Mouse (Mus musculus) brain, embryonic 14.5 days (tissue): Measurements from ENCODE around the gene 1700015F17Rik. TPM values are rescaled to one million over a fixed set of nuclear protein-coding genes. Genes with fewer than 3 reads are reported as not detected.

Experiments used
- DNase-seq: peaks from one replicate; pipeline ENCODE4 v3.0.0-alpha.2; 2011; ENCODE audit warnings: low read depth
- CTCF ChIP-seq: fragments of 200-500 bp; IDR thresholded peaks from 2 replicates; pipeline ENCODE4 v1.5.1; 2012; ENCODE audit warnings: inconsistent platforms, mild to moderate bottlenecking, moderate library complexity, borderline replicate concordance; ENCODE audit not compliant: insufficient read depth, insufficient read length; ENCODE audit errors: extremely low read depth
- POLR2A ChIP-seq: fragments of 200-500 bp; IDR thresholded peaks from 2 replicates; pipeline ENCODE4 v1.6.1; 2012; ENCODE audit warnings: mild to moderate bottlenecking, inconsistent platforms, borderline replicate concordance; ENCODE audit not compliant: poor library complexity, insufficient read depth, insufficient read length, severe bottlenecking; ENCODE audit errors: extremely low read depth
- polyA plus RNA-seq: library from polyadenylated mRNA; depleted of rRNA; stranded (reverse); fragments of >200 nt; gene quantifications from 2 replicates; pipeline ENCODE4 v1.2.3, GENCODE M21; 2012; rRNA removed

1700015F17Rik gene
- polyA plus RNA-seq, 1 experiment, result not detected

DNA sequence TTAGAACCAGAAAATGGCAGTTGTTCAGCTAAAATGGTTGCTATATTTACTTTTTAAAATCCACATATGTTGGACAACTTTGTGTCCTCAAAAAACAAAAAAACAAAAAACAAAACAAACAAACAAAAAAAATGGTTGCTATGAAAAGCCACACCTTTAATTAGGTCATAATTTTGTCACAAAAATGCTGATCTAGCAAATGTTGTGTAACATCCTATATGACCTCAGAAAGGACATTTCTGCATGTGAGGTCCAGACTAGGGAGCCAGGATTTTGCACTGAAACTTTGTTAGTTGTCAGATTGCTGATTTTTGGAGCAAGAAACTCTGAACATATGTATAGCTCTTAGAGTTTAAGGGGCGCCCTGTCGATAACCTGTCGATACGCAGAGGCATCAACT is 55.9 kb downstream of the 1700015F17Rik start:
- no peak for DNase-seq
- TF ChIP-seq POLR2A (no peak), CTCF (no peak)

DNA sequence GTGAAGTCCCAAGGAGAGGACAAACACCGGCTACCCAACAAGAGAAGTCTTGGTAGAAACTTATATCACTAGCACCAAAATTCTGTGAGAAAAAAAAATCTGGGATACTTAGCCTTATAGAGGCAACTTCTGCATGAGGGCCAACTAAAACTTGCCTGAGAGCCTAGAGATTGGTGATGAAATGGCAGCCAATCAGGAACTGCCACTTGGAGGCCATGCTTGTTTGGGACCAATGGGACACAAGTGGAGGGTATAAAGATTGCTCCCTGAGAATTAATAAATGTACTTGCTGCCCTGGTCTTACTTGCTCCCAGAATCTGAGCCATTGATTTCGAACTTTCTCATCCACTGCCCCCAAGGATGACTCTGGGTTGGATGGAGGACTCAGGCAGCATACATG is 57.5 kb downstream of the 1700015F17Rik start:
- TF ChIP-seq POLR2A (no peak), CTCF (no peak)
- no peak for DNase-seq

DNA sequence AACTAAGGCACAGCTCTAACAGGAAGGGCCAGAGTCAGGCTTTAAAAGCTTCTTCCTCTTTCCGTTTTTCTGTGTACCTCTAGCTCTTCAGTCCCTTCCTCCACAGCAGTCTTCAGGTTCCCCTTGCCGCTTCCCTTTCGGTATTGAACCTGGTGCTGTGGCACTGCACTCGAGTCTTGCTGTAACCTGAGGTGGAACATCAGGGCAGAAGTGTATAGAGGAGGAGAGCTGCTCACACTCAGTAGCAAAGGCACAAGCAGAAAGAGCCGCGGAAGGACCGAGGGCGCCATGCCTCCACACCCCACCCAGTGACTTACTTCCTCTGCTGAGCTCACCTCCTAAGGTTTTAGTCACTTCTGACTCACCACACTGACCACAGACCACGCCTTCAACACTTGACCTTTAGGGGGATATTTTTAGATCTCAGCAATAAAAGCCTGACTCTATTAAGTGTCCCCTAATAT is 58.9 kb downstream of the 1700015F17Rik start, which contains the start of gene Cdk14:
Gene Cdk14, minus strand, starts transcription at position 321 of the 464 bp plus-strand sequence.
- no peak for TF ChIP-seq POLR2A
- no peak for TF ChIP-seq CTCF
- no peak for DNase-seq

- TF ChIP-seq CTCF, result no peak
- TF ChIP-seq POLR2A, result no peak
- no peak for DNase-seq
Observed at GRCm38 (mm10) chr5:5419253-5419652, 59.7 kb downstream of the 1700015F17Rik start.

GRCm38 (mm10) chr5:5414835-5415234 is 64.1 kb downstream of the 1700015F17Rik start:
- DNase-seq, result no peak
- TF ChIP-seq CTCF (no peak), POLR2A (no peak)

GRCm38 (mm10) chr5:5411886-5412285 is 67.1 kb downstream of the 1700015F17Rik start:
- no peak for DNase-seq
- TF ChIP-seq CTCF (no peak), POLR2A (no peak)

DNA sequence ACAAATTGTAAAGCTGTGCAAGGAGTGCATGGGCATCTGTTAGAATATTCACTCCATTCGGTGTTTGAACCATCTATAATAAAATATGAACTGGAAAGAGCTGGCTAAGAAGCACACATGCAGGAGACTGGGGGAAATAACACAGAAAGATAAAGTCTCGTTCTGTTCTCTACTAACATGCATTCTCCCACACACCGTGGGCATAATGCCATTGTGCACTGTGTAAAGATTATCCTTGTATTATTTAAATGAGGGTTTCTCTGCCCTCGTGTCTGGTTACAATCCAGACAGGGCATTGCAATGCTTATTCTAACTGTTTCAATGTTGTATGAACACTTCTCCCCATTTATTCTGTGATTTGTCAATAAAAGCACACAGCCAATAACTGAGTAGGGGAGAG is 77.0 kb downstream of the 1700015F17Rik start:
- TF ChIP-seq CTCF, result no peak
- no peak for TF ChIP-seq POLR2A

DNA sequence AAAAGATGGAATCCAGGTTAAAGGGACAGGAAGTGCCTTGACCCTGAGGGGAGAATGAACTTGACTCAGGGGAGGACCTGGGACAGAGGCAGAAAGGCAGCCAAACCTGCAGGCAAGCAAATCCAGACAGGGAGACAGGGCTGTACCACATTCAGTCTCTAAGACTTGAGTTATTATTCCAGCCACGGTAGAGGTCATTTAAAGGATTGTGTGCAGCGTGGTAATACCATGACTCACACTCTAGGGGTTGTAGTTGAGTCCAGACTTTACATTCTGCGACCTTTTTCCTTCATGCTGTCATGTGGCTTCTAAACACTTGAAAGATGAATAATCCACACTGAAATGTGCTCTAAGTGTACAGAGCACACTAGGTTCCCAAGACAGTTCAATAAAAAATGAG is 86.2 kb downstream of the 1700015F17Rik start:
- no peak for DNase-seq
- TF ChIP-seq POLR2A, result no peak
- no peak for TF ChIP-seq CTCF

More for the DNA sequence above, 77.0 kb downstream of the 1700015F17Rik start:
- DNase-seq, result no peak

Other genes starting within 250 kb of the 1700015F17Rik start
- 19.2 and 33.3 TPM in 2 replicates for gene Cdk14, start 58.8 kb downstream of the 1700015F17Rik start, polyA plus RNA-seq
- 22.4 and 23.8 TPM in 2 replicates for gene Cldn12, start 35.8 kb upstream of the 1700015F17Rik start, polyA plus RNA-seq
- 17.9 and 18.0 TPM in 2 replicates for gene Gtpbp10, start 80.4 kb upstream of the 1700015F17Rik start, polyA plus RNA-seq
- gene Gm8773, start 94.7 kb upstream of the 1700015F17Rik start, polyA plus RNA-seq, result 6.3 and 6.8 TPM in 2 replicates
- gene Cfap69, start 185.1 kb upstream of the 1700015F17Rik start, polyA plus RNA-seq, result 9.2 and 9.9 TPM in 2 replicates
- gene Steap2, start 215.4 kb upstream of the 1700015F17Rik start, polyA plus RNA-seq, result 2.4 and 3.5 TPM in 2 replicates